Mouse (Mus musculus) adipocyte (in vitro differentiated cells): ENCODE measurements around the gene Alox15.

ENCODE experiments used
- DNase-seq: peaks from one replicate; pipeline ENCODE4 v3.0.0-alpha.2; 2016; ENCODE audit warnings: low spot score

Gene Alox15

DNA sequence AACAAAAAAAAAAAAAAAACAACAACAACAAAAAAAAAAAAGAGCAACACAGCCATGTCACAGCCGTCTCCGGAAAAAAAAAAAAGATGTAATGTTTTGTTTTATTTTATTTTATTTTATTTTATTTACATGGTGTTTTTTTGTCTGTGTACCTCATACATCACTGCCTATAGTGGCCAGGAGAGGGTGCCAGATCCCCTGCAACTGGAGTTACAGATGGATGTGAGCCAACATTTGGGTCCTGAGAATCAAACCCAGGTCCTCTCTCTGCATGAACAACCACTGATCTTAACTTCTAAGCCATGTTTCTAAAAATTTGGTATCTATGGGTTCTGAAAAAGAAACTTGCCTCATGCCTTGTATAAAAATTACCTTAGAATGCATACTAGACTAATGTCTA is 43.5 kb downstream of the Alox15 start:
- no peak for DNase-seq

DNA sequence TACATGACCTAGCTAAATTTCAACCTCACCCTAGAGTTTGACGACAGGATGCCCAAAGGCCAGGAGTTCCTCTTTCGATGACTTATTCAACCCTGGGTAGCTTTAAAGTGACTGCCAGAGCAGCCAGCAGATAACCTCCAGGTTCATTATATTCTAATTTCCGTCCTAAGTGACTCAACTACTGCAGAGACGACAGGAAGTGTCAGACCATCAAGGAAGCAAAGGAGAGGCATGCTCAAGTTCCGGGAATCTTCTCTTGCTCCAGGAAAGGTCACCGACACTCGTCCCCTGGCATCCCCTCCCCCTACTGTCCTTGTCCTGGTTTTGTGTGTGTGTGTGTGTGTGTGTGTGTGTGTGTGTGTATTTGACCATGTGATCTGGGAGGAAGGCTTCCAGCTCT is 45.7 kb downstream of the Alox15 start:
- DNase-seq: no peak

DNA sequence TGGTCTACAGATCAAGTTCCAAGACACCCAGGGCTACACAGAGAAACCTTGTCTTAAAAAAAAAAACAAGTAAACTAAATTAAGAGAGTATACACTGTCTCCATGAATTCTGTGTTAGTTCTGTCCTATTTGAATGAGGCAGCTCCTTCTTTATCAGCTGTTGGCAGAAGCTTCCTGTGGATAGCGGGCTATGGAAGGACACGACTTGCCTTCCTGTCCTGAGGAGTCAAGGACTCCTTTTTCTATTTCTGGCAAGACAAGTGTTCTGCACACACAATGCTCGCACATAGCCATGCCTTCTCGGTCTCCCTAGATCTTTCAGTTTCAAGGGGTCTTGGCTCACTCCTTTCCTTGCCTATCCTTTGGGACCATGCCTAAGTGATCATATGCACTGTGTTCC is 49.5 kb downstream of the Alox15 start:
- no peak for DNase-seq

DNA sequence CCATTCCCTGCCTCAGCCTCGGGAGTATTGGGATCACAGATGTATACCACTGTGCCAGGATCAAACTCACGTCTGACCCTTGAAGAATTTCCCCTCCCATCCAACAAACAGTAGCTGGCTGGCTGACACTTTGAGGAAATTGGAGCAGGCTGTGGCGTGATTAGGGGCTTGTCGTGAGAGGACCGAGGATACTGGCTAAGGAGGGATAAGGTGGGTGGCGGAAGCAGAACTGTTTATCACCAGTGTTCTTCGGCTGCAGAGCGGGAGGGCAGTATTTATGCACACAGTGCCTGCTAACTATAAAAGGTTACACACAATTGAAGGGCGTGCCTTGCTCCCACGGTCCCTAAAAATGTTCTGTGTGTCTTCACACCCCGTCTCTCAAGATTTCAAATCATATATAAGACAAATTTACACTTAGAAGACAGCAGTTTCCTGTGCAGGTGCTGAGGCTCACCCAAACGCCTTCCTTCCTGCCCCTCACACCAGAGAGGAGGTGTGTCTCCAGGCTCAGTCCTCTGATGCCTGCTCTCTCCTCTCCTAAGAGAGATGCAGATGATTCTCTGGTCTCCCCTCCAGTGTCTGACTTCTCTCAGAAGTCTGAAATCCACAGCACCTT is 53.9 kb downstream of the Alox15 start:
- DNase-seq: no peak

DNA sequence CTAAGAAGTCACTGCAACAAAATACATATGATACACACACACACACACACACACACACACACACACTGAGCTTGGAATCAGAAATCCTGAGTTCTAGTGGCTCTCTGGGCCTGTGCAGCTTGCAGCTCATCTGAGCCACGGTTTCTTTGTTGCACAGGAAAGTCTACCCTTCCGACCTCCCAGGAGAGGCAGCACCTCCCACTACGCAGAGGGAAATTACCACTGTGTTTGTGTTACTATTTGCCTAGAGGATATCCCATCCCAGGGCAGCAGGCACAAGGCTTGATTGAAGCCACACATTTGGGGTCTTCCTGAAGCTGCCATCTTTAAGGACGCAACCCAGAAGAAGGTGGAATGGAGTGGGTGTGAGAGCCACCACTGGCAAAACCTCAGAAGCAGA is 54.4 kb downstream of the Alox15 start:
- DNase-seq: no peak
